Mouse (Mus musculus) bone marrow macrophage, adult 2 months (primary cell): ENCODE data around the gene Ipcef1.

ENCODE experiments used
- CTCF ChIP-seq: IDR thresholded peaks from 2 replicates; pipeline ENCODE4 v1.5.1; 2012; ENCODE audit warnings: low read depth, mild to moderate bottlenecking, low read length, moderate library complexity
- POLR2A ChIP-seq: IDR thresholded peaks from 2 replicates; pipeline ENCODE4 v1.6.1; 2012; ENCODE audit warnings: mild to moderate bottlenecking, low read depth, low read length, borderline replicate concordance

DNA sequence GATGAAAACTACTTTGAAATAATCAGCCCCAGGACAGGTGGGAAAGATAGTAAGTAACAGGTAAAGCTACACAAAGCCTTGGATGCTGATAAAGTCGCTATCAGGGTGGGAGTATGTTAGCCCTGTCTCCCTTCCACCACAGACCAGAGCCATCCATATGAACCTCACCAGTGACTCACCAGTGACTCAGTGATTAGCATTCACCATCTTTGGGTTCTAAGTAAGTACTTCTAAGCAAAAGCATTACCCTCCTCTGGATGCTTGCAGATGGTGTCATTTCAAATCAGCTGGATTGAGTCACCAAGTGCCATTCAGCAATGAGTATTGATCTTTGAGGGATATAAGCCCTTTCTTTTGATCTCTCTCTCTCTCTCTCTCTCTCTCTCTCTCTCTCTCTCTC, 99.2 kb downstream of the Ipcef1 start:
- no peak for TF ChIP-seq CTCF
- no peak for TF ChIP-seq POLR2A
